Mouse (Mus musculus): ENCODE measurements at regions not wholly inside any gene's neighbourhood (a gene's known extent, or its start where the extent isn't known, plus 50 kb on each side); places are given as distances from the start of the nearest gene placed in this dataset.

DNA sequence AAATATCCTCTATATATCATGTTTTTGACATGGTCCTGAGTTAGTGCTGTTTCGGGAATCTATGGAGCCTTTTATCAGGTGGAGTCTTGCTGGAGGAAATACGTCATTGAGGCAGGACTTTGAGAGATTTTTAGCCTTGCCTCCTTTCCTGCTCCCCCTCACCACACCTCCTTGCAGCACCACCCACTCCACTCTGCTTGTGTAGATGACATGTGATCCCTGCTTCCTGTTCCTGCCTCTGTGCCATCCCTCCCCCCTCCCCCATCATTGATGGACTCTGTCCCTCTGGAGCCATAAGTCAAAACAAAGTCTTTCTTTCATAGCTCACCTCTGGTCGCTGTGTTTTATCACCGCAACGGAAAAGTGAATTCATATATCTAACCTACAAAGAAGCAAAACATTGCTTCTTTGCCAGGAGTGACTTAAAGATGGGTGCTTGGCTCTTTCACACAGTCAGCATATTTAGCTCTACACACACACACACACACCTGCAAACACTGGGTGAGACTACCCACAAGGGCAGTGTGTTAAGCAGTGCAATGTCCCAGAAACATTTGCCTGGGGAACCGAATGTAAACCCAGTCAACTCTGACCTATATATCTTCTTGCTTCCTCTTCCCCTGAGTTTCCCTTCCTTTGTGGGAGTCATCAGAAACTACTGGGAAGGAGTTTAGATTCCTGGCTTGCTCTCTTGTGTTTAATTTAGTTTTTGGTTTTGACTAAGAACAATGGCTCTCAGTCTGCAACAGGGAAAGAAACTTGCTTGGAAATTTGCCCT, 123.1 kb upstream of the Mylip start:
- Histone ChIP-seq H3K27ac (ENCODE audit: low read depth) (peak overlapping the region; percentile 23; the same call in 1 of the 2 replicates), H3K36me3 (replicated peaks; ENCODE audit: control insufficient read depth, insufficient read depth, low read length) (no peaks in the 10 kb centered on the region), H3K27me3 (ENCODE audit: control insufficient read depth, insufficient read depth, low read length) (no peaks in the 10 kb centered on the region), H3K9me3 (replicated peaks; ENCODE audit: control insufficient read depth, low read length) (no peaks in the 10 kb centered on the region), H3K4me1 (ENCODE audit: control insufficient read depth, insufficient read depth) (no peaks in the 10 kb centered on the region), H3K9ac (replicated peaks; ENCODE audit: low read depth, low read length) (no peak overlapping the region), H3K4me2 (ENCODE audit: low read depth, low read length) (no peak overlapping the region), H3K4me3 (ENCODE audit: low read depth, low read length) (no peak overlapping the region)
- WGBS: 71% methylated on average over 6 of the region's 6 CpGs
- TF ChIP-seq EP300 (IDR thresholded peaks at IDR 0.05; ENCODE audit: low read depth) (no peak), CTCF (IDR thresholded peaks at IDR 0.05; ENCODE audit: low read depth) (no peak)
- ATAC-seq (ENCODE audit: insufficient read depth, low read depth) (no peak), DNase-seq (ENCODE audit: low spot score) (no peak)

- no peak overlapping the region for H3K27ac ChIP-seq (ENCODE audit: low read depth)
- ATAC-seq (ENCODE audit: insufficient read depth, low read depth) (no peak), DNase-seq (ENCODE audit: low spot score) (no peak)
- H3K9ac ChIP-seq (replicated peaks; ENCODE audit: low read depth, low read length): no peak overlapping the region
- H3K36me3 ChIP-seq (replicated peaks; ENCODE audit: control insufficient read depth, insufficient read depth, low read length): no peaks in the 10 kb centered on the region
- H3K4me1 ChIP-seq (ENCODE audit: control insufficient read depth, insufficient read depth): no peaks in the 10 kb centered on the region
- WGBS: 68% methylated on average over 5 of the region's 5 CpGs
- no peak overlapping the region for H3K4me3 ChIP-seq (ENCODE audit: low read depth, low read length)
- H3K9me3 ChIP-seq (replicated peaks; ENCODE audit: control insufficient read depth, low read length): no peaks in the 10 kb centered on the region
- no peaks in the 10 kb centered on the region for H3K27me3 ChIP-seq (ENCODE audit: control insufficient read depth, insufficient read depth, low read length)
- TF ChIP-seq CTCF (IDR thresholded peaks at IDR 0.05; ENCODE audit: low read depth): no peak
- no peak for TF ChIP-seq EP300 (IDR thresholded peaks at IDR 0.05; ENCODE audit: low read depth)
- no peak overlapping the region for H3K4me2 ChIP-seq (ENCODE audit: low read depth, low read length)
Measured at GRCm38 (mm10) chr13:45267446-45267845, 122.1 kb upstream of the Mylip start.

- TF ChIP-seq CTCF (IDR thresholded peaks at IDR 0.05; ENCODE audit: low read depth) (no peak), EP300 (IDR thresholded peaks at IDR 0.05; ENCODE audit: low read depth) (no peak)
- 74% methylated on average over 4 of the region's 4 CpGs for WGBS
- no peak overlapping the region for H3K9ac ChIP-seq (replicated peaks; ENCODE audit: low read depth, low read length)
- no peaks in the 10 kb centered on the region for H3K9me3 ChIP-seq (replicated peaks; ENCODE audit: control insufficient read depth, low read length)
- H3K4me3 ChIP-seq (ENCODE audit: low read depth, low read length): no peak overlapping the region
- no peak for ATAC-seq (ENCODE audit: insufficient read depth, low read depth)
- no peaks in the 10 kb centered on the region for H3K4me1 ChIP-seq (ENCODE audit: control insufficient read depth, insufficient read depth)
- no peak overlapping the region for H3K4me2 ChIP-seq (ENCODE audit: low read depth, low read length)
- H3K27ac ChIP-seq (ENCODE audit: low read depth): no peak overlapping the region
- H3K36me3 ChIP-seq (replicated peaks; ENCODE audit: control insufficient read depth, insufficient read depth, low read length): no peaks in the 10 kb centered on the region
- no peak for DNase-seq (ENCODE audit: low spot score)
- H3K27me3 ChIP-seq (ENCODE audit: control insufficient read depth, insufficient read depth, low read length): no peaks in the 10 kb centered on the region
Measured at GRCm38 (mm10) chr13:45267906-45268305, 121.6 kb upstream of the Mylip start.

GRCm38 (mm10) chr13:45274261-45274884, 115.2 kb upstream of the Mylip start:
- TF ChIP-seq EP300 (IDR thresholded peaks at IDR 0.05; ENCODE audit: low read depth) (0 out of 2 replicates have a peak, but pooled peaks have one; percentile 57), CTCF (IDR thresholded peaks at IDR 0.05; ENCODE audit: low read depth) (no peak)
- Histone ChIP-seq H3K9me3 (replicated peaks; ENCODE audit: control insufficient read depth, low read length) (no peaks in the 10 kb centered on the region), H3K27me3 (ENCODE audit: control insufficient read depth, insufficient read depth, low read length) (no peaks in the 10 kb centered on the region), H3K9ac (replicated peaks; ENCODE audit: low read depth, low read length) (no peak overlapping the region), H3K4me1 (ENCODE audit: control insufficient read depth, insufficient read depth) (peaks cover 21% of the 10 kb centered on the region; the same call in 1 of the 2 replicates), H3K4me3 (ENCODE audit: low read depth, low read length) (no peak overlapping the region), H3K4me2 (ENCODE audit: low read depth, low read length) (no peak overlapping the region), H3K36me3 (replicated peaks; ENCODE audit: control insufficient read depth, insufficient read depth, low read length) (no peaks in the 10 kb centered on the region), H3K27ac (ENCODE audit: low read depth) (peak overlapping the region; percentile 68)
- peak; percentile 71 for DNase-seq (ENCODE audit: low spot score)
- peak; percentile 87 for ATAC-seq (ENCODE audit: insufficient read depth, low read depth)
- 16% methylated on average over 8 of the region's 8 CpGs for WGBS

- DNase-seq (ENCODE audit: low spot score): no peak
- peak overlapping the region; percentile 68 for H3K27ac ChIP-seq (ENCODE audit: low read depth)
- H3K4me2 ChIP-seq (ENCODE audit: low read depth, low read length): no peak overlapping the region
- H3K9me3 ChIP-seq (replicated peaks; ENCODE audit: control insufficient read depth, low read length): no peaks in the 10 kb centered on the region
- H3K4me1 ChIP-seq (ENCODE audit: control insufficient read depth, insufficient read depth): peaks cover 21% of the 10 kb centered on the region; the same call in 1 of the 2 replicates
- H3K27me3 ChIP-seq (ENCODE audit: control insufficient read depth, insufficient read depth, low read length): no peaks in the 10 kb centered on the region
- no peak for TF ChIP-seq CTCF (IDR thresholded peaks at IDR 0.05; ENCODE audit: low read depth)
- no peak for TF ChIP-seq EP300 (IDR thresholded peaks at IDR 0.05; ENCODE audit: low read depth)
- no peak overlapping the region for H3K4me3 ChIP-seq (ENCODE audit: low read depth, low read length)
- H3K36me3 ChIP-seq (replicated peaks; ENCODE audit: control insufficient read depth, insufficient read depth, low read length): no peaks in the 10 kb centered on the region
- ATAC-seq (ENCODE audit: insufficient read depth, low read depth): no peak
- WGBS: 48% methylated on average over 5 of the region's 5 CpGs
- no peak overlapping the region for H3K9ac ChIP-seq (replicated peaks; ENCODE audit: low read depth, low read length)
Measured at GRCm38 (mm10) chr13:45275391-45275790, 114.2 kb upstream of the Mylip start.

All from heart, postnatal 0 days (tissue).